Mouse (Mus musculus): Measurements from ENCODE around the gene Olfr625-ps1.

- TF ChIP-seq CTCF (IDR thresholded peaks at IDR 0.05; ENCODE audit: control insufficient read depth, insufficient read depth, insufficient replicate concordance, low read depth, low read length), result no peak
- TF ChIP-seq POLR2A (IDR thresholded peaks at IDR 0.05; ENCODE audit: control insufficient read depth, low read depth, low read length), result no peak
Observed at GRCm38 (mm10) chr7:103671091-103671490, 11.4 kb upstream of the Olfr625-ps1 start, which contains the start of gene Olfr624.
